Mouse (Mus musculus) liver, adult 2 months (tissue): Measurements from ENCODE around the gene Zg16. TPM values are rescaled to one million over a fixed set of nuclear protein-coding genes. Genes with fewer than 3 reads are reported as not detected.

ENCODE experiments used
- DNase-seq: peaks from one replicate; pipeline ENCODE4 v3.0.0-alpha.2; 2011; ENCODE audit warnings: low read depth, low spot score; ENCODE audit errors: extremely low read depth
- H3K27ac ChIP-seq: fragments of 200-500 bp; replicated peaks from 2 replicates; pipeline ENCODE4 v1.5.1; 2012; ENCODE audit warnings: low read depth, mild to moderate bottlenecking, control low read depth, inconsistent platforms, low read length; ENCODE audit not compliant: insufficient read depth
- H3K27me3 ChIP-seq: fragments of 200-500 bp; 2 replicates; pipeline ENCODE4 v1.6.1; 2012; ENCODE audit warnings: mild to moderate bottlenecking, moderate library complexity, low read length, inconsistent platforms; ENCODE audit not compliant: control insufficient read depth, insufficient read depth
- H3K36me3 ChIP-seq: fragments of 200-500 bp; 2 replicates; pipeline ENCODE4 v1.6.1; 2012; ENCODE audit warnings: low read length, inconsistent platforms; ENCODE audit not compliant: control insufficient read depth, insufficient read depth
- H3K4me1 ChIP-seq: fragments of 200-500 bp; 2 replicates; pipeline ENCODE4 v1.6.1; 2011; ENCODE audit warnings: low read length; ENCODE audit not compliant: control insufficient read depth, insufficient read depth
- H3K4me3 ChIP-seq: fragments of 200-500 bp; 2 replicates; pipeline ENCODE4 v1.5.1; 2011; ENCODE audit warnings: low read depth, mild to moderate bottlenecking, control low read depth, low read length, moderate library complexity; ENCODE audit not compliant: insufficient read depth
- H3K79me2 ChIP-seq: fragments of 200-500 bp; 2 replicates; pipeline ENCODE4 v1.6.1; 2012; ENCODE audit warnings: inconsistent platforms, mild to moderate bottlenecking, low read length, moderate library complexity; ENCODE audit not compliant: control insufficient read depth, insufficient read depth
- H3K9ac ChIP-seq: fragments of 200-500 bp; 2 replicates; pipeline ENCODE4 v1.6.1; 2012; ENCODE audit warnings: low read depth, mild to moderate bottlenecking, control low read depth, inconsistent platforms, low read length
- CTCF ChIP-seq: fragments of 200-500 bp; IDR thresholded peaks from 2 replicates; pipeline ENCODE4 v1.5.1; 2011; ENCODE audit warnings: low read depth, low read length, control low read depth
- POLR2A ChIP-seq: fragments of 200-500 bp; IDR thresholded peaks from 2 replicates; pipeline ENCODE4 v1.6.1; 2011; ENCODE audit warnings: low read length, control low read depth; ENCODE audit not compliant: insufficient read depth; ENCODE audit errors: extremely low read depth
- WGBS: fragments of 180-500 bp; shearing (Covaris S2); methylation state at CpG from one replicate; pipeline ENCODE4 v1.1.7; 2018; 5-methylcytosine and 5-hydroxymethylcytosine counted together
- polyA plus RNA-seq: library from polyadenylated mRNA; depleted of rRNA; stranded (reverse); fragments of >200 nt; gene quantifications from 2 replicates; pipeline ENCODE4 v1.2.3, GENCODE M21; 2012
- total RNA-seq: library from RNA; depleted of rRNA; stranded (reverse); fragments of >200 nt; gene quantifications from 2 replicates; pipeline ENCODE4 v1.2.3, GENCODE M21; 2014

Gene Zg16
- total and polyA plus RNA-seq, 2 experiments, result 2.3 to 47.8 TPM

GRCm38 (mm10) chr7:127084794-127085193, 2.3 kb downstream of the Zg16 start:
- Histone ChIP-seq H3K27me3 (no peaks in the 10 kb centered on the region), H3K79me2 (no peaks in the 10 kb centered on the region), H3K4me3 (no peak overlapping the region), H3K9ac (no peak overlapping the region), H3K4me1 (peaks cover 2% of the 10 kb centered on the region; the same call in 1 of the 2 replicates), H3K36me3 (no peaks in the 10 kb centered on the region), H3K27ac (no peak overlapping the region)
- TF ChIP-seq POLR2A (no peak), CTCF (no peak)
- no peak for DNase-seq
- WGBS, result 65% methylated on average over 2 of the region's 2 CpGs

- TF ChIP-seq CTCF, result no peak
- H3K9ac ChIP-seq, result no peak overlapping the region
- H3K4me1 ChIP-seq, result no peaks in the 10 kb centered on the region
- H3K27me3 ChIP-seq, result no peaks in the 10 kb centered on the region
- H3K36me3 ChIP-seq, result no peaks in the 10 kb centered on the region
- H3K4me3 ChIP-seq, result no peak overlapping the region
- H3K79me2 ChIP-seq, result no peaks in the 10 kb centered on the region
- no peak for DNase-seq
- 73% methylated on average over 4 of the region's 4 CpGs for WGBS
- H3K27ac ChIP-seq, result no peak overlapping the region
These were observed 3.4 kb downstream of the Zg16 start for GRCm38 (mm10) chr7:127083689-127084088.

GRCm38 (mm10) chr7:127082995-127083394, 4.1 kb downstream of the Zg16 start:
- WGBS, result 72% methylated on average over 2 of the region's 2 CpGs
- Histone ChIP-seq H3K4me3 (no peak overlapping the region), H3K4me1 (no peaks in the 10 kb centered on the region), H3K27me3 (no peaks in the 10 kb centered on the region), H3K79me2 (no peaks in the 10 kb centered on the region), H3K36me3 (no peaks in the 10 kb centered on the region), H3K9ac (no peak overlapping the region), H3K27ac (no peak overlapping the region)
- no peak for DNase-seq
- TF ChIP-seq CTCF, result no peak
- TF ChIP-seq POLR2A, result no peak

GRCm38 (mm10) chr7:127082271-127082670, 4.9 kb downstream of the Zg16 start:
- Histone ChIP-seq H3K27me3 (no peaks in the 10 kb centered on the region), H3K27ac (no peak overlapping the region), H3K4me1 (no peaks in the 10 kb centered on the region), H3K9ac (no peak overlapping the region), H3K36me3 (no peaks in the 10 kb centered on the region), H3K4me3 (no peak overlapping the region), H3K79me2 (no peaks in the 10 kb centered on the region)
- 79% methylated on average over 8 of the region's 8 CpGs for WGBS
- DNase-seq, result no peak
- TF ChIP-seq CTCF, result no peak
- no peak for TF ChIP-seq POLR2A

GRCm38 (mm10) chr7:127080045-127080444, 7.1 kb downstream of the Zg16 start:
- Histone ChIP-seq H3K4me1 (no peaks in the 10 kb centered on the region), H3K4me3 (no peak overlapping the region), H3K36me3 (no peaks in the 10 kb centered on the region), H3K79me2 (no peaks in the 10 kb centered on the region), H3K9ac (no peak overlapping the region), H3K27ac (no peak overlapping the region), H3K27me3 (no peaks in the 10 kb centered on the region)
- TF ChIP-seq POLR2A (no peak), CTCF (no peak)
- DNase-seq, result peak; percentile 23
- 71% methylated on average over 3 of the region's 3 CpGs for WGBS

- no peak for DNase-seq
- 97% methylated on average over 3 of the region's 3 CpGs for WGBS
- no peaks in the 10 kb centered on the region for H3K27me3 ChIP-seq
- no peaks in the 10 kb centered on the region for H3K4me1 ChIP-seq
- no peaks in the 10 kb centered on the region for H3K36me3 ChIP-seq
- no peak overlapping the region for H3K27ac ChIP-seq
- H3K9ac ChIP-seq, result no peak overlapping the region
- no peak for TF ChIP-seq POLR2A
- no peak for TF ChIP-seq CTCF
- no peak overlapping the region for H3K4me3 ChIP-seq
- no peaks in the 10 kb centered on the region for H3K79me2 ChIP-seq
These were observed 9.4 kb downstream of the Zg16 start for GRCm38 (mm10) chr7:127077692-127078091.
